Mouse (Mus musculus): Measurements from ENCODE around the gene Dgkz. TPM values are rescaled to one million over a fixed set of nuclear protein-coding genes. Genes with fewer than 3 reads are reported as not detected.

The Dgkz gene
- total RNA-seq, 2 experiments from 2014 or later: 64.4 to 72.1 TPM

GRCm38 (mm10) chr2:91960459-91960858 is 15.2 kb downstream of the Dgkz start:
- no peak for DNase-seq

DNA sequence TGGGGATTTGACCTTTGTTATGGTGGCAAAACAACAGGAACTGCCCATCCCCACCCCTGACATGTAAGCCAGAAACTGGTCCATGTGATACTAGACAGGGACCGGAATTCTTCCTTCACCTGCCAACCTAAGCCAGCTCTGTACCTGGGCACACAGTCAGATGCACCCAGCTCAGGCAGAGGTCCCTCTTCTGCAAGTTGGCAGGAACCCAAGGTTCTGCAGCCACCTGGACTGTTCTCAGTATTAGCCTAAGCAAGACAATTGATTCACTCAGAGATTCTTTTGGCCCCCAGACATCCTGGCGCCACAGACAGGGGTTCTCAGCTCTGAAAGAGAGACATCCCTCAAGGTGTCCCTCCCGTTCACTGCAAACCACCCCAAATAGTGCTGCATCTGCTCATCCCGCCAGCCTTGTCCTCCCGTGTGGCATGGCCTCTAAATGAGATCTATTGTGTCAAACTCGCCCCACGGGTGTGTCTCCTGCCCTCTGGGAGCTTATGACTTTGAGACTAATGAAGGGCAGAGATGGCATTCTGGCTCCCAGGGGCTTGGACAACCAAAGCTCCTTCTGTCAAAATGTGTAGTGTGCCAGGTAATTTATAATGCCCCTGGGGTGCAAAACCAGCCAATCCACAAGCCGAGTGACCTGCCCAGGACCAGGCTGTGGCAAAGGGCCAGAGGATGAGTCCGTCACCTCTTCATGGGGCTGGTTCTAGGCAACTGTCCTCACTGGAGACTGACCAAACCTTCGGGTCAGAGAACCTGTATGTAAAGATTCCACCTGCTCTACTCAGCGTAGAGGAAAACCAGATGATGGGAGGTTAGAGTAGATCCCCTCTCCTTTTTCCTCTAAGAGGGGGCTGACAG is 15.9 kb downstream of the Dgkz start:
- DNase-seq: no peak

- peak; percentile 75 for DNase-seq
Observed at GRCm38 (mm10) chr2:91958701-91959457, 16.8 kb downstream of the Dgkz start.

DNA sequence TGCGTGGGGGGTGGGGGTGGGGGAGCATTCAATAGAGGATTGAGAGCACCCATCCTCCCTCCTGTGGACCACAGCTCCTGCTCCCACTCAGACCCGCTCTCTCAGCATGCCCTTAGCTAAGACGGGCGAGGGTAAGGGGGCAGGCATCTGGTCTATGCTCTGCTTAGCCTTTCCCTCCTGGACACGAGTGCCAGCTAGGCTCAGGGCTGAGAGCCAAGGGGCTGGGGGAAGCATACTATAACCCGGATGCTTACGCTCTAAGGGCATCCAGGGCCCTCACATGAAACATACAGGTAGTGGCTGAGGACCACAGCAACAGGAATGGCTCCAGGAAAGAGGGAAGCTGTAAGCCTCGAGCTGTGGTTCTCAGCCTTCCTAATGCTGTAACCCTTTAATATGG is 17.6 kb downstream of the Dgkz start:
- DNase-seq: no peak

DNA sequence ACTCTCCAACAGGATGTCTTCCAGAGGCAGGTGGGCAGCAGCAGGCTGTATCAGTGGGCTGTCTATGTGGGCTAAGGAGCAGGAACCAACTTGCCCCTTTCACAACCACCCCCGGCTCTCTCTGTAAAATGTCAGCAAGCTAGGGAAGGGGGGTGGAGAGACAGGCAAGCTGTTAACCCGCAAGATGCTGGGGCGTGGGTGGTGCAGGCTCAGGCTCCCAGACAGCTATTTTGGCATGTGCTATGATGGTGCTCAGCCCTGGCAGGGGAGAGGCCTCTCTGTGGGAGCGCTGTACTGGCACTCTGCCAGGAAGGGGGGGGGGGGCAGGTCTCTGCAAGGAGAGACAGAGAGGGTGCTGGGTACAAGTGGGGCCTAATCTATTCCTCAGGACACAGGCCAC is 18.6 kb downstream of the Dgkz start:
- peak; percentile 53 for DNase-seq

DNA sequence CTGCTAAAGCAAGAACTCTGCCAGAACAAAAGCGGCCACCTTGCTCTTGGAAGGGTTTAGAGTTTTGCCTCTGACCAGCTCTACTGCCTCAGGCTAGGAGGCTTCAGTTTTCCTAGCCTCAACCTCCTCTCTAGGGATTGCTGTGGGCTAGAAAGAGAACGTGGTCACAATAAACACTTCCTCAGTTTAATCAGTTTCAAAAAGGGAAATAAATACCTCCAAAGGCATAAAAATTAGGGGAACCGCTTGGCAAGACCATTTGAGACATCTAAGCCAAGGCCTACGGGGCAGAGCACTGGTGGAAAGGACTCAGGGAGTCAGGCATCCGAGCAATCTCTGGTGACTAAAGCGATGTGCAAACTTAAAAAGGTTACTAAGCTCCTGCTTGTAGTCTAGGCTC is 19.8 kb downstream of the Dgkz start:
- DNase-seq: no peak

DNA sequence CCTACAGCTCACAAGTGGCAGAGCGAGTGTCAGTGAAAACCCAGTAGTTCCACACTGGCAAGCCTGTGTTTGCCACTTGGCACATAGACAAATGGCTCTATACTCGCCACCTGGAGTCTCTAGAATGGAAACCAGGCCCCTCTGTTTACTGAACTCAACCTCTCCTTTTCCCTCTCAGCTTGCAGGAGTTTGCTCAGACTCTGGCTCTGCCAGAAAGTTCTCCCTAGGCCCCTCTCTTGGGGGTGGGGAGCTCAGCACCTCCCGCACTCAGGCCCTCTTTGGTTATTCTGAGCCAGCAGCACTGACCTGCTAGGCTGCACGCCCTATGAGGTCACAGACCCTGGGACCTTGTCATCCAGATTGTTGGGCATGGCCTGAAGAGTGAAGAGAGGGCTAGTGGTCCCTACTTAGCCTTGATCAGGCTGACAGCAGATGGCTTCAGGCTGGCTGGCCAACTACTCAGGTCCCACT is 20.5 kb downstream of the Dgkz start:
- no peak for DNase-seq

DNA sequence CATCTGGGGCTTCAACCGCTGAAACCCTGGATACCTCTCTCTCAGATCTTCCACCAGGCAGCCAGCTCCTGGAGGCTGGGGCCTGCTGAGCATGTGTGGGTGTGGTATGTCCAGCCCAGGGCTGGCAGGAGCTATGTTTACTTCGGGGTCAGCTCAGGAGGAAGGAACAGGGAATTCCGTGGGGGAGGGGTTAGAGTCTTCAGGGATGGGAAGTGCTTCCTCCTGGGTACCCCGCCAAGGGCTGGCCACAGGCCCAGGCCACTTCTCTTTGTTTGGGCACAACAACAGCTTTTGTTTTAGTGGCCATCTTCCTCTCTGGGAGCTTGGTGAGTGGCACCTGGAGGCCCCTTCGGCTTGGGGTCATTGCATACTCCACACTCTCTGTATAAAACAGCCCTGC is 21.8 kb downstream of the Dgkz start:
- DNase-seq: peak; percentile 71

- DNase-seq: no peak
Observed at GRCm38 (mm10) chr2:91950275-91951085, 25.2 kb downstream of the Dgkz start.

- DNase-seq: peak; percentile 81
Observed at GRCm38 (mm10) chr2:91949411-91950274, 26.0 kb downstream of the Dgkz start.

DNA sequence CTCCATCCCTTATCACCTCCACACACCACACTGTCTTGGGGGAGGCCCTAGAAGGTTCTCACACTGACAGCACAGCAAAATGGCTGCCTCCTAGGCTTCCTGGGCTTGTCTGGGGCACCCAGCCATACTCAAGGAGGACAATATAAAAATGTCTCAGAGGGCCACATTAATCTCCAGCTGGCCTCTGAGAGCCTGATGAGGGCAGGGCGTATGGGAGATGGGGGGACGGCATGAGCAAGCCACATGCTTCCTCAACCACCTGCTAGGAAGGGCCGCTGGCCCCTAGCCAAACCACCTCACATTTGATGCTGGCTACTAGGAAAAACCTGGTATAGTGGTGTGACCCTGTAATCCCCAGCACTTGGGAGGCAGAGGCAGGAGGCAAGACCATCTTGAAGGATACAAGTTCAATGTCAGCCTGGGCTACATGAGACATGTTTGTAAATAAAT is 26.8 kb downstream of the Dgkz start:
- no peak for DNase-seq

DNA sequence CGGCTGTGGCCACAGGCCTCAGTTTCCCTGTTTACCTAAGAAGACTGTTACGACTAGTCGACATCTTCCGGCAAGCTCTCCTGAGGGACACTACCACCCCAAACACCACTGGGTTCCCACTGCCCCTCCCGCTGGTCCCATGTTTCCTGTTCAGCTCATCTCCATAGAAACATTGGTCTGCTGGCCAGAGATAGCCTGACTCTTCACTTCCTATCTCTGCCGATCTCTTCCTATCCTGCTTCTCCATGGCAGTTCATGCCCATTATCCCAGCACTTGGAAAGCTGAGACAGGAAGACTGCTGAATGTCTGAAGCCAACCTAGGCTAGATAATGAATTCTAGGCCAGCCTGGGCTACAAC is 27.5 kb downstream of the Dgkz start:
- no peak for DNase-seq

GRCm38 (mm10) chr2:91947397-91948150 is 28.1 kb downstream of the Dgkz start:
- peak; percentile 53 for DNase-seq

DNA sequence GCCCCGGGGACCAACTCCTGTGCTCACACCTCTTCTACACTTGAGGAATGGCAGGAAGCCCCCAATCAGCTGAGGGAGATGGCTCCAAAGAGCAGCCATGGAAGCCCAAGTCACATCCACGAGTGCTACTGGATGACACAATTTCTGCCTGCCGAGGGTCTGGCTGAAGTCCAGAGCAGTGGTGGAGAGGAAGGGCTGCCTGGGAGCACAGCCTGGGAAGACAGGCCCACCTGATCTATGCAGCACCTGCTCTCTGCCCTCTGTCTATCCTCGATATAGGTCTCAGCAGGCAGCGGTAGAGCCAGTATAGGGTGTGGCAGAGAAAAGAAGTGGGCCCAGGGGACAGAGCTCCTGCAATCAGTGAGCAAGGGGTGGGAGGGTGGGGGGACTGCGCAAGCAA is 28.8 kb downstream of the Dgkz start:
- DNase-seq: peak; percentile 54

GRCm38 (mm10) chr2:91945483-91945882 is 30.2 kb downstream of the Dgkz start, which contains the start of gene Gm9821:
TSS of gene Gm9821 (plus strand) at chr2:91945703.
- no peak for DNase-seq

- DNase-seq: peak; percentile 88
Observed at GRCm38 (mm10) chr2:91944170-91944950, 31.3 kb downstream of the Dgkz start.

GRCm38 (mm10) chr2:91942356-91942755 is 33.3 kb downstream of the Dgkz start:
- DNase-seq: no peak

- no peak for DNase-seq
Observed at GRCm38 (mm10) chr2:91939303-91939935, 36.2 kb downstream of the Dgkz start.

DNA sequence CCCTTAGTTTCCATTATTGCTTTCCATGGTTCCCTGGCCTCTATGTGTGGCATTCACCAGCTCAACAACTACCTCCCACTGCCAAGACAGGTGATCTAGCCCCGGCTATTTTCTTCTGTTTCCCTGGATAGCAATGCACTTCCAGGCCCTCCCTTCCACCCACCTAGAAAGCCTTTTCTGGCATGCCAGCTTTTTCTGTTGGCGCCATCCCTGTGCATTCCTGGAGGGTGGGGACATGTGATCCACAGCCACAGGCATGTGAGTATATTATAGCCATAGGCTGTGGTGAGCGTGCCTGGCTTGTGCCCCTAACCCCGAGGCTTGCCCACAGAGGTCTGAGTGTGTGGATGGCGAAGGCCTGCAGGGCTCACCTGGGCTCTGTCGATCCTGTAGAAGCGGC is 39.5 kb downstream of the Dgkz start:
- DNase-seq: no peak
